Mouse (Mus musculus) midbrain, postnatal 0 days (tissue): Measurements from ENCODE around the gene Ect2. TPM values are rescaled to one million over a fixed set of nuclear protein-coding genes. Genes with fewer than 3 reads are reported as not detected.

Experiments
- ATAC-seq: fragments of 200-750 bp; cut with Nextera tagmentation; 2 replicates; pipeline ENCODE4 v1.8.0; 2017; ENCODE audit warnings: moderate number of reproducible peaks, mild to moderate bottlenecking, moderate TSS enrichment, moderate library complexity; ENCODE audit not compliant: low FRiP score
- DNase-seq: peaks from one replicate; pipeline ENCODE4 v3.0.0-alpha.2; 2015; ENCODE audit warnings: low spot score
- H3K27ac ChIP-seq: fragments of 300-500 bp; sonication (generic); 2 replicates; pipeline ENCODE4 v1.5.1; 2014; ENCODE audit warnings: low read depth, mild to moderate bottlenecking, low read length, mixed read lengths
- H3K27me3 ChIP-seq: fragments of 300-500 bp; sonication (generic); 2 replicates; pipeline ENCODE4 v1.6.1; 2014; ENCODE audit warnings: low read length, control low read depth, mixed read lengths; ENCODE audit not compliant: insufficient read depth
- H3K36me3 ChIP-seq: fragments of 300-500 bp; sonication (generic); 2 replicates; pipeline ENCODE4 v1.6.1; 2014; ENCODE audit warnings: low read length, control low read depth, mixed read lengths; ENCODE audit not compliant: insufficient read depth
- H3K4me1 ChIP-seq: fragments of 300-500 bp; sonication (generic); 2 replicates; pipeline ENCODE4 v1.6.1; 2014; ENCODE audit warnings: mild to moderate bottlenecking, control low read depth, antibody characterized with exemption, low read length, mixed read lengths; ENCODE audit not compliant: insufficient read depth
- H3K4me2 ChIP-seq: fragments of 300-500 bp; sonication (generic); 2 replicates; pipeline ENCODE4 v1.6.1; 2014; ENCODE audit warnings: low read depth, mild to moderate bottlenecking, low read length, mixed read lengths; ENCODE audit not compliant: poor library complexity, severe bottlenecking
- H3K4me3 ChIP-seq: fragments of 300-500 bp; sonication (generic); 2 replicates; pipeline ENCODE4 v1.5.1; 2014; ENCODE audit warnings: low read depth, mild to moderate bottlenecking, low read length, moderate library complexity
- H3K9ac ChIP-seq: fragments of 300-500 bp; sonication (generic); replicated peaks from 2 replicates; pipeline ENCODE4 v1.6.1; 2014; ENCODE audit warnings: mild to moderate bottlenecking, low read length, moderate library complexity, mixed read lengths; ENCODE audit not compliant: poor library complexity, severe bottlenecking
- H3K9me3 ChIP-seq: fragments of 300-500 bp; sonication (generic); 2 replicates; pipeline ENCODE4 v1.6.1; 2016; ENCODE audit warnings: low read length, control low read depth
- CTCF ChIP-seq: IDR thresholded peaks from 2 replicates; pipeline ENCODE4 v1.5.1; 2016; ENCODE audit warnings: antibody characterized with exemption, mild to moderate bottlenecking
- WGBS: fragments of 180-500 bp; shearing (Covaris S2); extraction: QIAGEN DNeasy Blood & Tissue Kit; methylation state at CpG from one replicate; pipeline ENCODE4 v1.1.7; 2014; 5-methylcytosine and 5-hydroxymethylcytosine counted together
- polyA plus RNA-seq: library from polyadenylated mRNA; unstranded; fragments of >200 nt; fragmentation: Nextera tagmentation; extraction: Ambion mirVana; gene quantifications from 2 replicates; pipeline ENCODE4 v1.2.1, GENCODE M21; 2015
- total RNA-seq: library from RNA; depleted of rRNA; stranded (reverse); fragments of >200 nt; gene quantifications from 2 replicates; pipeline ENCODE4 v1.2.3, GENCODE M21; 2014; rRNA removed

Ect2 gene
- total RNA-seq (2.8 and 3.9 TPM in 2 replicates), polyA plus RNA-seq (2.2 and 2.5 TPM in 2 replicates)

- H3K9ac ChIP-seq: peak within 1 kb of the TSS; percentile 36; the same call in 1 of the 2 replicates
- peak; percentile 28 for TF ChIP-seq CTCF
- 1% methylated on average over 37 of the region's 37 CpGs for WGBS
- peak within 1 kb of the TSS; percentile 83 for H3K4me3 ChIP-seq
- peak within 1 kb of the TSS; percentile 38; the same call in 1 of the 2 replicates for H3K27ac ChIP-seq
- no peaks in the 10 kb centered on the region for H3K9me3 ChIP-seq
- no peaks in the 10 kb centered on the region for H3K36me3 ChIP-seq
- ATAC-seq: peak; percentile 100
- no peaks in the 10 kb centered on the region for H3K27me3 ChIP-seq
- peak within 1 kb of the TSS; percentile 95 for H3K4me2 ChIP-seq
- DNase-seq: peak; percentile 100
- H3K4me1 ChIP-seq: no peaks in the 10 kb centered on the region; the same call in 1 of the 2 replicates
Observed at GRCm38 (mm10) chr3:27153701-27154209, at the start of gene Ect2. Gene Ect2 (minus strand): TSS chr3:27153878.

GRCm38 (mm10) chr3:27201728-27202411 is 48.2 kb upstream of the Ect2 start:
- H3K36me3 ChIP-seq: no peaks in the 10 kb centered on the region
- no peak overlapping the region for H3K27ac ChIP-seq
- no peak overlapping the region for H3K4me2 ChIP-seq
- H3K4me1 ChIP-seq: no peaks in the 10 kb centered on the region
- ATAC-seq: no peak
- 92% methylated on average over 5 of the region's 5 CpGs for WGBS
- H3K9me3 ChIP-seq: no peaks in the 10 kb centered on the region
- H3K9ac ChIP-seq: no peak overlapping the region
- no peaks in the 10 kb centered on the region for H3K27me3 ChIP-seq
- no peak for TF ChIP-seq CTCF
- H3K4me3 ChIP-seq: no peak overlapping the region
- DNase-seq: no peak

GRCm38 (mm10) chr3:27199120-27199519 is 45.4 kb upstream of the Ect2 start:
- Histone ChIP-seq H3K27me3 (no peaks in the 10 kb centered on the region), H3K4me3 (no peak overlapping the region), H3K4me1 (no peaks in the 10 kb centered on the region), H3K9ac (no peak overlapping the region), H3K9me3 (no peaks in the 10 kb centered on the region), H3K36me3 (no peaks in the 10 kb centered on the region), H3K4me2 (no peak overlapping the region), H3K27ac (no peak overlapping the region)
- no peak for TF ChIP-seq CTCF
- DNase-seq: no peak
- WGBS: 91% methylated on average over 7 of the region's 7 CpGs
- ATAC-seq: no peak

- 75% methylated on average over 5 of the region's 5 CpGs for WGBS
- no peaks in the 10 kb centered on the region for H3K27me3 ChIP-seq
- no peak overlapping the region for H3K9ac ChIP-seq
- no peaks in the 10 kb centered on the region for H3K36me3 ChIP-seq
- no peak overlapping the region for H3K4me2 ChIP-seq
- DNase-seq: no peak
- no peak for ATAC-seq
- H3K4me1 ChIP-seq: no peaks in the 10 kb centered on the region
- TF ChIP-seq CTCF: no peak
- no peak overlapping the region for H3K27ac ChIP-seq
- H3K4me3 ChIP-seq: no peak overlapping the region
- H3K9me3 ChIP-seq: no peaks in the 10 kb centered on the region
Observed at GRCm38 (mm10) chr3:27197816-27198215, 44.1 kb upstream of the Ect2 start.

GRCm38 (mm10) chr3:27196529-27196928 is 42.9 kb upstream of the Ect2 start:
- DNase-seq: no peak
- no peaks in the 10 kb centered on the region for H3K9me3 ChIP-seq
- no peak for ATAC-seq
- H3K4me2 ChIP-seq: no peak overlapping the region
- TF ChIP-seq CTCF: no peak
- H3K9ac ChIP-seq: no peak overlapping the region
- no peaks in the 10 kb centered on the region for H3K4me1 ChIP-seq
- H3K36me3 ChIP-seq: no peaks in the 10 kb centered on the region
- no peak overlapping the region for H3K4me3 ChIP-seq
- WGBS: 95% methylated on average over 1 of the region's 1 CpGs
- H3K27ac ChIP-seq: no peak overlapping the region
- no peaks in the 10 kb centered on the region for H3K27me3 ChIP-seq

GRCm38 (mm10) chr3:27195573-27196227 is 42.0 kb upstream of the Ect2 start:
- Histone ChIP-seq H3K27me3 (no peaks in the 10 kb centered on the region), H3K4me2 (no peak overlapping the region), H3K36me3 (no peaks in the 10 kb centered on the region), H3K9ac (no peak overlapping the region), H3K4me3 (no peak overlapping the region), H3K27ac (no peak overlapping the region), H3K9me3 (no peaks in the 10 kb centered on the region), H3K4me1 (no peaks in the 10 kb centered on the region)
- peak; percentile 26; the same call in 1 of the 2 replicates for ATAC-seq
- TF ChIP-seq CTCF: no peak
- WGBS: 92% methylated on average over 8 of the region's 8 CpGs
- DNase-seq: no peak
